Mouse (Mus musculus) mouse trophoblast stem cell (cell line): Measurements from ENCODE around the gene Mknk2.
"Not testable (repeated sequence)": the region's sequence is repeated elsewhere in the genome, so short reads cannot be mapped to it uniquely, and the experiment has no call there.

Source experiments
- in situ Hi-C, 2 experiments: fragments of 300-500 bp; cut with MseI, MboI; formaldehyde crosslinking; loops; 2 replicates in 1 of 2; 3 replicates in 1 of 2; pipeline ENCODE4 v1.15.1; 2025

The Mknk2 gene

GRCm38 (mm10) chr10:80650392-80650791 is 27.5 kb downstream of the Mknk2 start:
- in situ Hi-C loops: no loop called here

- in situ Hi-C loops: not testable (repeated sequence)
Measured at GRCm38 (mm10) chr10:80649910-80650309, 28.0 kb downstream of the Mknk2 start.

GRCm38 (mm10) chr10:80646936-80647335 is 31.0 kb downstream of the Mknk2 start:
- in situ Hi-C loops: no loop called here

- in situ Hi-C loops: no loop called here
Measured at GRCm38 (mm10) chr10:80635345-80635744, 42.6 kb downstream of the Mknk2 start.

GRCm38 (mm10) chr10:80628925-80629324 is 49.0 kb downstream of the Mknk2 start:
- in situ Hi-C loops: no loop called here

GRCm38 (mm10) chr10:80627685-80628084 is 50.2 kb downstream of the Mknk2 start:
- in situ Hi-C loops: no loop called here

- in situ Hi-C loops: no loop called here
Measured at GRCm38 (mm10) chr10:80625764-80626163, 52.1 kb downstream of the Mknk2 start.

DNA sequence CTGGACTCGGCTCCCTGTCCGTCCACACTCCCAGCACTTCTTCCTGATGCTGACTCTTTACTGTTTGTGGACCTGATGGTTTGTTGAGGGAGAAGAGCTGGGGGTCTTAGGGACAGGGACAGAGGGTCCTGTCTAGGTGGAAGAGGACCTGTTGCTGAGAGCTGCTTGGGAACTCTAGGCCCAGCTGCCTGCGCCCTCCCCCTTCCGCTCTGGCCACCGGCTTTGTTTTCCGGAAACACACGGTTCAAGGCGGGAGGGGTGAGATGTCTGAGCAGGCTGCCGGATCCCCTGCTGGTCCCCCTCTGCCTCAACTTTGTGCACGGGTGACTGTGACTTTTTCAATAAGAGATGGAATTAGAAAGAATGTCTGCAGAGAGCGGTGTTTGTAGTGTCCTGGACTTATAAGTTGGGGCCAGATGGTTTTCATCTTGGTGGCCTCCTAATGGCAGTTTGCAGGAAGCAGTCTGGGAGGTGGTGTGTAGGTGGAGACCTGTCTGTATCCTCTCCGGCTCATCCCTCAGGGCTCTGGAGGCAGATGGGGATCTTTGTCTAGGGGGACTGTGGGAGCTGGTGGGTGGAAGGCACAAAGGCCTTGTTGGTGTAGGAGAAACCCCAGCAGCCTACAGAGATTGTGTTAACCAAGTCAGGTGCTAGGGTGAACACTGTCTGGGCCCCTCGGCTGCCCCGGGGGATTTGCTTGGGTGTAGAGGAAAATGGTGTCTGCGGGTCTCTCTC is 54.3 kb downstream of the Mknk2 start:
- in situ Hi-C loops: no loop called here

- in situ Hi-C loops: no loop called here
Measured at GRCm38 (mm10) chr10:80622661-80623456, 55.1 kb downstream of the Mknk2 start, which contains the start of gene Csnk1g2. TSS of gene Csnk1g2 (plus strand) at chr10:80622838.

GRCm38 (mm10) chr10:80621940-80622660 is 55.8 kb downstream of the Mknk2 start:
- in situ Hi-C loops: no loop called here

GRCm38 (mm10) chr10:80621690-80621939 is 56.3 kb downstream of the Mknk2 start:
- in situ Hi-C loops: no loop called here

GRCm38 (mm10) chr10:80620796-80621689 is 56.9 kb downstream of the Mknk2 start:
- in situ Hi-C loops: no loop called here

DNA sequence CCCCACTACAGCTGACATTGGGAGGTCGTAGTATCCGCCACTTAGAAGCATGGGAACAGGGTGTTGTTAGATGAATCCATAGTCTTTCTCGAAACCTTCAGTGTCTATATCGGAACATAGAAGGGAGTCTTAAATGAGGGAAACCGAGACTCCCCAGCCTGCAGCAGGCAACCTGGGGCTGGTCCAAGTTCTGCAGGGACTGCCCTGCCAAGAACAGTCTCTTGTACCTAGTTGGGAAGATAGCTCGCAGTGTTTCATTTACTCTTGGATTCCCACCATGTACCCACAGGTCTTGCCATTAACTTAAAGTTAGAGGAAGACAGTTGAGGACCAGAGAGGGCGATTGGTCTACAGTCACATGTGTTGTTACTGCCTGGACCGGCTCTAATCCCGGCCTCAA is 57.5 kb downstream of the Mknk2 start:
- in situ Hi-C loops: no loop called here

GRCm38 (mm10) chr10:80619465-80620244 is 58.3 kb downstream of the Mknk2 start:
- in situ Hi-C loops: no loop called here

GRCm38 (mm10) chr10:80618181-80618580 is 59.7 kb downstream of the Mknk2 start:
- in situ Hi-C loops: no loop called here
